Mouse (Mus musculus) urinary bladder, postnatal 14 days (tissue): ENCODE measurements around the gene Gab1.

Experiments used
- DNase-seq: peaks from one replicate; pipeline ENCODE4 v3.0.0; 2021; ENCODE audit warnings: low spot score

The Gab1 gene

GRCm38 (mm10) chr8:80749091-80749490, 131.2 kb downstream of the Gab1 start:
- no peak for DNase-seq

DNA sequence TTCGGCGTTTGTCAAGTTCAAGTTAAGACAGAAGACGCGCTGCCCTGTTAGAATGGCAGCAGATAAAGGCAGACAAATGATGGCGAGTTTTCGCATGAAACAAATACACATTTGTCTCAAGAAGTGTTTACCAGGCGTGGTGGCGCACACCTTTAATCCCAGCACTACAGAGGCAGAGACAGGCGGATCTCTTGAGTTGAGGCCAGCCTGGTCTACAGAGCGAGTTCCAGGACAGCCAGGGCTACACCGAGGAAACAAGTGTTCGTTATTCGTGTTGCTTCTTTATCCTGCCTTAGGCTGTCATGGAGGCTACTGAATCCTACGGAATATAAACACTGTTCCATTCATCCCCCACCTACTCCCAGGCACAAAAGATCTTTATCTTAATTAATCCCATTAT, 140.4 kb downstream of the Gab1 start:
- no peak for DNase-seq

- peak; percentile 95 for DNase-seq
These were observed 141.0 kb downstream of the Gab1 start, which contains the start of gene Smarca5 for GRCm38 (mm10) chr8:80739155-80739924. Smarca5 (minus strand) TSS chr8:80739497.

DNA sequence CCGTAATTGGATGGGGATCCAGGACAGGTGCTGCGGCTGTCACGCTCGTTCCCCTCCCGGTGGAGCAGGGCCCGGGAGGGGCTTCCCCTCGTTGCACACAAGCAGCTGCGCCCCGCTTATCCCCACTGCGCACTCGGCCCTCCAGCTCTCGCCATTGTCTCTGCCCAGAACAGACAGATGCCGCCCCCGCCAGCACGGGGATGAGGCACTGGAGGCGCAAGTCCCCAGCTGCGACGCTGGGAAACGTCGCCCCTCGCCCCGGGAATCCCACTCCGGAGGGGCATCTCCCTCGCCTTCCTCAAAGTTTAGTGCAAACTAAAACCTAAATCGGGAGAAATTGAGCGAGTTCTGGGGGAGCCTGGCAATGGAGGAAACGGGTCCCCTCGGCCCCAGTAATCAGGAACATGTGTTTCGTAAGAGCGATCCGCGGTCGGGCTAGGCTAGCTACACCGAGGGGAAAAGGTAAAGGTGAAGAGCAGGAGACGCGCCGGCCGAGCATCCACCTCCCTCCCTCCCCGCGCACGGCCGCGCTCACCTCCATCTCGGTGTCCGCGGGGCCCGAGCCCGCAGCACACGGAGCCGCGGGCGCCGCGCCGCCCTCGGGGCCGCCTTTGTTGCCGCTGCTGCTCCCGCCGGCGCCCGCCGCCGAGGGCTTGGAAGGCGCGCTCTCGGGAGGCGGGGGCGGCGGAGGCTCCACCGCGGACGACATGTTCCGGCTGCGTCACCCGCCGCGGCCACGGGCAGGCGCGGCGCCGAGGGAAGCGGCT, 141.7 kb downstream of the Gab1 start:
- DNase-seq: peak; percentile 31

- peak; percentile 10 for DNase-seq
These were observed 142.3 kb downstream of the Gab1 start for GRCm38 (mm10) chr8:80738046-80738387.

DNA sequence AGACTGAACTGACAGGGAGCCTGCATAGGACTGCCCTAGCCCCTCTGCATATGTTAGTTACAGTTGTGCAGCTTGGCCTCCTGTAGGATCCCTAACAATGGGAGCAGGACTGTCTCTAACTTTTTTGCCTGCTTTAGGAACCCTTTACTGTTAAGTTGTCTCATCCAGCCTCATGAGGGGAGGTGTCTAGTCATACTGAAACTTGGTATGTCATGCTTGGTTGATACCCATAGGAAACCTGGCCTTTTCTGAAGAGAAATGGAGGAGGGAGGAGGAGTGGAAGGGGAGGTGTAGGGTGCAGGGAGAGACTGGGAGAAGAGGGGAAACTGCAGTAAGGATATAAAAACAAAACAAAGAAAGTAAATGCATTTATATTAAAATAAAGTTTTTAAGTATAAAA, 148.0 kb downstream of the Gab1 start:
- no peak for DNase-seq

DNA sequence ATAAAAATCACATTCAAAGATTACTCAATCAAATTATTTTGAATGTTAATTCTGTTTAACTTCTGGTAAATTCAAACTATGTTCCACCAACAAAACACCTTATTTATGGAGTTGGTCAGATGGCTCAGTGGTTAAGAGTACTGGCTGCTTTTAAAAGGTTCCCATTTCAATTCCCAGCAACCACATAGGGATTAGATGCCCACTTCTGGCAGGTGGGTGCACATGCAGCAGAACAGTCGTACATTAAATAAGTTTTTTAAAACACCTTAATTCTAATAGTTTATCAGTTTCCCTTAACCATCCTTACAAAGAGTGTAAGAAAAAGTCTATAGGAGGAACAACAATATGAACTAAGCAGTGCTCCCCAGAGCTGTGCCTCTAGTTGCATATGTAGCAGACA, 165.9 kb downstream of the Gab1 start:
- no peak for DNase-seq
